Mouse (Mus musculus): Measurements from ENCODE around the gene Gm45837. TPM values are rescaled to one million over a fixed set of nuclear protein-coding genes. Genes with fewer than 3 reads are reported as not detected.

Gm45837 gene
- total and polyA plus RNA-seq, 3 experiments, result 1.2 TPM; not detected in 2

GRCm38 (mm10) chr7:101379732-101380131 lies 31.0 kb upstream of the Gm45837 start:
- TF ChIP-seq KAT2A (conservative IDR thresholded peaks at IDR 0.05; ENCODE audit: low read depth, low read length) (no peak), ZMIZ1 (IDR thresholded peaks at IDR 0.05; ENCODE audit: low read depth, low read length) (no peak), TBP (IDR thresholded peaks at IDR 0.05; ENCODE audit: low read depth, low read length) (no peak), TCF12 (IDR thresholded peaks at IDR 0.05; ENCODE audit: low read depth, low read length) (no peak), ELF1 (IDR thresholded peaks at IDR 0.05; ENCODE audit: low read depth, low read length) (no peak), JUND (IDR thresholded peaks at IDR 0.05; ENCODE audit: low read depth, low read length) (no peak), BHLHE40 (IDR thresholded peaks at IDR 0.05; ENCODE audit: borderline replicate concordance, low read depth, low read length) (no peak), POLR2AphosphoS2 (IDR thresholded peaks at IDR 0.05; ENCODE audit: low read length) (no peak), RCOR1 (IDR thresholded peaks at IDR 0.05; ENCODE audit: low read depth, low read length) (no peak), MAZ (IDR thresholded peaks at IDR 0.05; ENCODE audit: low read depth, low read length) (no peak), CHD1 (IDR thresholded peaks at IDR 0.05; ENCODE audit: low read depth, low read length) (no peak), NRF1 (IDR thresholded peaks at IDR 0.05; ENCODE audit: insufficient read depth, low read depth, low read length, poor library complexity, severe bottlenecking) (no peak), MXI1 (IDR thresholded peaks at IDR 0.05; ENCODE audit: low read depth, low read length) (no peak), ZC3H11A (IDR thresholded peaks at IDR 0.05; ENCODE audit: low read depth, low read length) (no peak), GATA1 (IDR thresholded peaks at IDR 0.05; ENCODE audit: low read depth, low read length) (no peak)
- no peaks in the 10 kb centered on the region for H3K9me3 ChIP-seq (replicated peaks; ENCODE audit: insufficient read depth, low read length)
- no peaks in the 10 kb centered on the region for H3K27me3 ChIP-seq (ENCODE audit: control insufficient read depth in 1 of 2, insufficient read depth in 2 of 2, low read length in 2 of 2)
- no peak overlapping the region for H3K9ac ChIP-seq (ENCODE audit: control insufficient read depth, low read depth, low read length, poor library complexity, severe bottlenecking)
- H3K79me2 ChIP-seq (ENCODE audit: control insufficient read depth, insufficient read depth, low read length, poor library complexity), result no peaks in the 10 kb centered on the region
- H3K27ac ChIP-seq (ENCODE audit: control insufficient read depth, low read depth, low read length), result no peak overlapping the region
- peaks cover 2 to 4% of the 10 kb centered on the region in 2 experiments; a peak in 3 of 4 replicates for H3K4me1 ChIP-seq (ENCODE audit: control insufficient read depth in 1 of 2, insufficient read depth in 2 of 2, low read length in 2 of 2)
- no peak for DNase-seq (ENCODE audit: low read depth, low spot score)
- H3K4me3 ChIP-seq (ENCODE audit: control insufficient read depth in 1 of 2, insufficient read depth in 1 of 2, low read depth in 2 of 2, low read length in 2 of 2), result no peak overlapping the region
- H3K36me3 ChIP-seq (ENCODE audit: control insufficient read depth in 1 of 2, insufficient read depth in 2 of 2, low read length in 2 of 2), result peaks cover 0 to 6% of the 10 kb centered on the region in 2 experiments; a peak in 2 of 4 replicates

- no peak for DNase-seq (ENCODE audit: low read depth, low spot score)
- TF ChIP-seq UBTF (IDR thresholded peaks at IDR 0.05; ENCODE audit: borderline replicate concordance, insufficient read depth, low read depth, low read length), result no peak
- TF ChIP-seq MAZ (IDR thresholded peaks at IDR 0.05; ENCODE audit: low read depth, low read length), result no peak
- TF ChIP-seq TAL1 (IDR thresholded peaks at IDR 0.05; ENCODE audit: low read length), result no peak
- TF ChIP-seq MYB (IDR thresholded peaks at IDR 0.05; ENCODE audit: low read depth, low read length), result no peak
- no peak for TF ChIP-seq POLR2AphosphoS2 (IDR thresholded peaks at IDR 0.05; ENCODE audit: low read length)
- no peak for TF ChIP-seq ZNF384 (IDR thresholded peaks at IDR 0.05; ENCODE audit: low read depth, low read length)
- no peak for TF ChIP-seq MEF2A (IDR thresholded peaks at IDR 0.05; ENCODE audit: extremely low read depth, insufficient replicate concordance, low read depth, low read length, poor library complexity, severe bottlenecking)
- no peak for TF ChIP-seq USF2 (IDR thresholded peaks at IDR 0.05; ENCODE audit: borderline replicate concordance in 1 of 2, insufficient read depth in 1 of 2, low read depth in 1 of 2, low read length in 2 of 2)
- no peaks in the 10 kb centered on the region for H3K9me3 ChIP-seq (replicated peaks; ENCODE audit: insufficient read depth, low read length)
- H3K9ac ChIP-seq (ENCODE audit: control insufficient read depth, low read depth, low read length, poor library complexity, severe bottlenecking), result no peak overlapping the region
- peaks cover 2 to 4% of the 10 kb centered on the region in 2 experiments; a peak in 3 of 4 replicates for H3K4me1 ChIP-seq (ENCODE audit: control insufficient read depth in 1 of 2, insufficient read depth in 2 of 2, low read length in 2 of 2)
- no peak overlapping the region for H3K4me3 ChIP-seq (ENCODE audit: control insufficient read depth in 1 of 2, insufficient read depth in 1 of 2, low read depth in 2 of 2, low read length in 2 of 2)
- H3K36me3 ChIP-seq (ENCODE audit: control insufficient read depth in 1 of 2, insufficient read depth in 2 of 2, low read length in 2 of 2), result peaks cover 0 to 6% of the 10 kb centered on the region in 2 experiments; a peak in 3 of 4 replicates
- H3K27me3 ChIP-seq (ENCODE audit: control insufficient read depth in 1 of 2, insufficient read depth in 2 of 2, low read length in 2 of 2), result no peaks in the 10 kb centered on the region
- H3K27ac ChIP-seq (ENCODE audit: control insufficient read depth, low read depth, low read length), result no peak overlapping the region
- H3K79me2 ChIP-seq (ENCODE audit: control insufficient read depth, insufficient read depth, low read length, poor library complexity), result no peaks in the 10 kb centered on the region
These were observed 29.2 kb upstream of the Gm45837 start for GRCm38 (mm10) chr7:101381512-101381911.

Measured in MEL (cell line).